Mouse (Mus musculus): ENCODE results near the gene Phactr2.

Gene Phactr2

GRCm38 (mm10) chr10:13448283-13449045 lies 25.7 kb downstream of the Phactr2 start:
- no peak for DNase-seq (ENCODE audit: low spot score in 2 of 2)

- no peak for DNase-seq (ENCODE audit: low spot score in 2 of 2)
Measured at GRCm38 (mm10) chr10:13446791-13447249, 27.4 kb downstream of the Phactr2 start.

GRCm38 (mm10) chr10:13444257-13444656 lies 30.0 kb downstream of the Phactr2 start:
- no peak for DNase-seq (ENCODE audit: low spot score in 2 of 2)

- no peak for DNase-seq (ENCODE audit: low spot score in 2 of 2)
Measured at GRCm38 (mm10) chr10:13443647-13444046, 30.6 kb downstream of the Phactr2 start.

- no peak for DNase-seq (ENCODE audit: low spot score in 2 of 2)
Measured at GRCm38 (mm10) chr10:13440292-13440691, 33.9 kb downstream of the Phactr2 start.

- no peak for DNase-seq (ENCODE audit: low spot score in 2 of 2)
Measured at GRCm38 (mm10) chr10:13438118-13438821, 35.9 kb downstream of the Phactr2 start.

- DNase-seq (ENCODE audit: low spot score in 2 of 2): no peak
Measured at GRCm38 (mm10) chr10:13437011-13437410, 37.2 kb downstream of the Phactr2 start.

GRCm38 (mm10) chr10:13433016-13433415 lies 41.2 kb downstream of the Phactr2 start:
- no peak for DNase-seq (ENCODE audit: low spot score in 2 of 2)

GRCm38 (mm10) chr10:13431641-13432540 lies 42.3 kb downstream of the Phactr2 start:
- no peak for DNase-seq (ENCODE audit: low spot score in 2 of 2)

GRCm38 (mm10) chr10:13429766-13430165 lies 44.4 kb downstream of the Phactr2 start:
- peak in 1 of 2 experiments; percentile 54 for DNase-seq (ENCODE audit: low spot score in 2 of 2)

GRCm38 (mm10) chr10:13429240-13429639 lies 45.0 kb downstream of the Phactr2 start:
- no peak for DNase-seq (ENCODE audit: low spot score in 2 of 2)

GRCm38 (mm10) chr10:13428536-13428935 lies 45.7 kb downstream of the Phactr2 start:
- no peak for DNase-seq (ENCODE audit: low spot score in 2 of 2)

- DNase-seq (ENCODE audit: low spot score in 2 of 2): no peak
Measured at GRCm38 (mm10) chr10:13427599-13427998, 46.6 kb downstream of the Phactr2 start.

- no peak for DNase-seq (ENCODE audit: low spot score in 2 of 2)
Measured at GRCm38 (mm10) chr10:13425198-13425597, 49.0 kb downstream of the Phactr2 start.

GRCm38 (mm10) chr10:13424508-13424907 lies 49.7 kb downstream of the Phactr2 start:
- no peak for DNase-seq (ENCODE audit: low spot score in 2 of 2)

GRCm38 (mm10) chr10:13424015-13424414 lies 50.2 kb downstream of the Phactr2 start:
- no peak for DNase-seq (ENCODE audit: low spot score in 2 of 2)

GRCm38 (mm10) chr10:13422121-13422520 lies 52.1 kb downstream of the Phactr2 start:
- no peak for DNase-seq (ENCODE audit: low spot score in 2 of 2)

GRCm38 (mm10) chr10:13419246-13419645 lies 55.0 kb downstream of the Phactr2 start:
- no peak for DNase-seq (ENCODE audit: low spot score in 2 of 2)

GRCm38 (mm10) chr10:13415489-13416104 lies 58.6 kb downstream of the Phactr2 start:
- no peak for DNase-seq (ENCODE audit: low spot score in 2 of 2)

- no peak for DNase-seq (ENCODE audit: low spot score in 2 of 2)
Measured at GRCm38 (mm10) chr10:13412202-13412923, 61.8 kb downstream of the Phactr2 start.

- no peak for DNase-seq (ENCODE audit: low spot score in 2 of 2)
Measured at GRCm38 (mm10) chr10:13411056-13411455, 63.2 kb downstream of the Phactr2 start.

All from frontal cortex, postnatal 10 days (tissue).